Mouse (Mus musculus) embryonic facial prominence, embryonic 12.5 days (tissue): Measurements from ENCODE around the gene Gm21972. TPM values are rescaled to one million over a fixed set of nuclear protein-coding genes. Genes with fewer than 3 reads are reported as not detected.

ENCODE experiments used
- ATAC-seq: fragments of 200-750 bp; cut with Nextera tagmentation; 2 replicates; pipeline ENCODE4 v1.8.0; 2017; ENCODE audit not compliant: insufficient number of reproducible peaks, insufficient read depth, low FRiP score, low TSS enrichment
- H3K27ac ChIP-seq: fragments of 300-500 bp; sonication (generic); 2 replicates; pipeline ENCODE4 v1.5.1; 2016; ENCODE audit warnings: mild to moderate bottlenecking
- H3K27me3 ChIP-seq: fragments of 300-500 bp; sonication (generic); 2 replicates; pipeline ENCODE4 v1.6.1; 2016; ENCODE audit warnings: mild to moderate bottlenecking, moderate library complexity
- H3K36me3 ChIP-seq: fragments of 300-500 bp; sonication (generic); 2 replicates; pipeline ENCODE4 v1.6.1; 2016; ENCODE audit warnings: mild to moderate bottlenecking
- H3K4me1 ChIP-seq: fragments of 300-500 bp; sonication (generic); 2 replicates; pipeline ENCODE4 v1.6.1; 2016
- H3K4me2 ChIP-seq: fragments of 300-500 bp; sonication (generic); replicated peaks from 2 replicates; pipeline ENCODE4 v1.6.1; 2016; ENCODE audit warnings: mild to moderate bottlenecking, moderate library complexity
- H3K4me3 ChIP-seq: fragments of 300-500 bp; sonication (generic); 2 replicates; pipeline ENCODE4 v1.5.1; 2016; ENCODE audit warnings: mild to moderate bottlenecking
- H3K9ac ChIP-seq: fragments of 300-500 bp; sonication (generic); 2 replicates; pipeline ENCODE4 v1.6.1; 2016; ENCODE audit warnings: mild to moderate bottlenecking, moderate library complexity
- H3K9me3 ChIP-seq: fragments of 300-500 bp; sonication (generic); 2 replicates; pipeline ENCODE4 v1.6.1; 2016; ENCODE audit warnings: mild to moderate bottlenecking, moderate library complexity
- WGBS: fragments of 180-500 bp; shearing (Covaris S2); methylation state at CpG from one replicate; pipeline ENCODE4 v1.1.7; 2016; 5-methylcytosine and 5-hydroxymethylcytosine counted together
- polyA plus RNA-seq: library from polyadenylated mRNA; unstranded; fragments of >200 nt; fragmentation: Nextera tagmentation; extraction: Ambion mirVana; gene quantifications from 2 replicates; pipeline ENCODE4 v1.2.1, GENCODE M21; 2016

Gm21972 gene
- 0.42 and 0.48 TPM in 2 replicates for polyA plus RNA-seq

GRCm38 (mm10) chr1:86133337-86133736, at the start of gene Gm21972:
Gene Gm21972 (plus strand): TSS chr1:86133637.
- no peak within 1 kb of the TSS for H3K4me2 ChIP-seq
- ATAC-seq = no peak
- no peak within 1 kb of the TSS for H3K9ac ChIP-seq
- H3K4me3 ChIP-seq = no peak within 1 kb of the TSS
- H3K9me3 ChIP-seq = no peaks in the 10 kb centered on the region
- H3K36me3 ChIP-seq = peaks cover 77% of the 10 kb centered on the region
- no peak within 1 kb of the TSS for H3K27ac ChIP-seq
- H3K27me3 ChIP-seq = no peaks in the 10 kb centered on the region
- H3K4me1 ChIP-seq = no peaks in the 10 kb centered on the region
- WGBS = 94% methylated on average over 4 of the region's 4 CpGs

GRCm38 (mm10) chr1:86094413-86094812, 39.0 kb upstream of the Gm21972 start:
- H3K27me3 ChIP-seq = no peaks in the 10 kb centered on the region
- no peak for ATAC-seq
- H3K4me2 ChIP-seq = no peak overlapping the region
- H3K27ac ChIP-seq = no peak overlapping the region
- H3K9ac ChIP-seq = no peak overlapping the region
- no peaks in the 10 kb centered on the region for H3K9me3 ChIP-seq
- H3K36me3 ChIP-seq = peaks cover 59% of the 10 kb centered on the region
- no peaks in the 10 kb centered on the region for H3K4me1 ChIP-seq
- WGBS = 87% methylated on average over 7 of the region's 7 CpGs
- H3K4me3 ChIP-seq = no peak overlapping the region

- no peaks in the 10 kb centered on the region for H3K27me3 ChIP-seq
- H3K4me2 ChIP-seq = no peak overlapping the region
- no peaks in the 10 kb centered on the region for H3K4me1 ChIP-seq
- H3K4me3 ChIP-seq = no peak overlapping the region
- H3K9ac ChIP-seq = no peak overlapping the region
- H3K27ac ChIP-seq = no peak overlapping the region
- no peaks in the 10 kb centered on the region for H3K9me3 ChIP-seq
- H3K36me3 ChIP-seq = peaks cover 13% of the 10 kb centered on the region; the same call in 1 of the 2 replicates
- ATAC-seq = no peak
- WGBS = 96% methylated on average over 1 of the region's 1 CpGs
Observed at GRCm38 (mm10) chr1:86105054-86105453, 28.4 kb upstream of the Gm21972 start.

- no peak within 1 kb of the TSS for H3K27ac ChIP-seq
- H3K36me3 ChIP-seq = peaks cover 9% of the 10 kb centered on the region; the same call in 1 of the 2 replicates
- H3K27me3 ChIP-seq = no peaks in the 10 kb centered on the region
- H3K4me3 ChIP-seq = no peak within 1 kb of the TSS
- ATAC-seq = no peak
- H3K9me3 ChIP-seq = no peaks in the 10 kb centered on the region
- no peak within 1 kb of the TSS for H3K9ac ChIP-seq
- no peak within 1 kb of the TSS for H3K4me2 ChIP-seq
- 73% methylated on average over 6 of the region's 6 CpGs for WGBS
- H3K4me1 ChIP-seq = no peaks in the 10 kb centered on the region
Observed at GRCm38 (mm10) chr1:86111779-86112178, 21.7 kb upstream of the Gm21972 start, which contains the start of gene Htr2b. Gene Htr2b (minus strand): TSS chr1:86111970.

GRCm38 (mm10) chr1:86114141-86114540, 19.3 kb upstream of the Gm21972 start:
- Histone ChIP-seq H3K4me2 (no peak overlapping the region), H3K27me3 (no peaks in the 10 kb centered on the region)
- 89% methylated on average over 3 of the region's 3 CpGs for WGBS

GRCm38 (mm10) chr1:86119549-86119948, 13.9 kb upstream of the Gm21972 start:
- no peak overlapping the region for H3K27ac ChIP-seq
- H3K4me3 ChIP-seq = no peak overlapping the region
- peaks cover 48% of the 10 kb centered on the region for H3K36me3 ChIP-seq
- 89% methylated on average over 4 of the region's 4 CpGs for WGBS
- no peak for ATAC-seq
- H3K27me3 ChIP-seq = no peaks in the 10 kb centered on the region
- no peak overlapping the region for H3K9ac ChIP-seq
- H3K9me3 ChIP-seq = no peaks in the 10 kb centered on the region
- H3K4me2 ChIP-seq = no peak overlapping the region
- H3K4me1 ChIP-seq = no peaks in the 10 kb centered on the region

More at GRCm38 (mm10) chr1:86114141-86114540, 19.3 kb upstream of the Gm21972 start:
- peaks cover 28% of the 10 kb centered on the region for H3K36me3 ChIP-seq
- no peak overlapping the region for H3K4me3 ChIP-seq
- H3K27ac ChIP-seq = no peak overlapping the region
- no peaks in the 10 kb centered on the region for H3K4me1 ChIP-seq
- ATAC-seq = no peak
- H3K9me3 ChIP-seq = no peaks in the 10 kb centered on the region
- H3K9ac ChIP-seq = no peak overlapping the region

GRCm38 (mm10) chr1:86126036-86126435, 7.4 kb upstream of the Gm21972 start:
- Histone ChIP-seq H3K9ac (no peak overlapping the region), H3K4me1 (no peaks in the 10 kb centered on the region), H3K27ac (no peak overlapping the region), H3K36me3 (peaks cover 60% of the 10 kb centered on the region), H3K4me3 (no peak overlapping the region), H3K9me3 (no peaks in the 10 kb centered on the region), H3K4me2 (no peak overlapping the region), H3K27me3 (no peaks in the 10 kb centered on the region)
- 94% methylated on average over 2 of the region's 2 CpGs for WGBS
- no peak for ATAC-seq

- WGBS = 90% methylated on average over 6 of the region's 6 CpGs
- Histone ChIP-seq H3K27ac (no peak overlapping the region), H3K4me3 (no peak overlapping the region), H3K27me3 (no peaks in the 10 kb centered on the region), H3K9me3 (no peaks in the 10 kb centered on the region), H3K4me2 (no peak overlapping the region), H3K9ac (no peak overlapping the region), H3K36me3 (peaks cover 75% of the 10 kb centered on the region), H3K4me1 (no peaks in the 10 kb centered on the region)
- no peak for ATAC-seq
Observed at GRCm38 (mm10) chr1:86135315-86135714, 1.9 kb downstream of the Gm21972 start.

GRCm38 (mm10) chr1:86141081-86141480, 7.6 kb downstream of the Gm21972 start:
- H3K27me3 ChIP-seq = no peaks in the 10 kb centered on the region
- no peak overlapping the region for H3K9ac ChIP-seq
- no peak overlapping the region for H3K27ac ChIP-seq
- peaks cover 39% of the 10 kb centered on the region for H3K36me3 ChIP-seq
- ATAC-seq = no peak
- no peaks in the 10 kb centered on the region for H3K4me1 ChIP-seq
- H3K4me3 ChIP-seq = no peak overlapping the region
- no peaks in the 10 kb centered on the region for H3K9me3 ChIP-seq
- no peak overlapping the region for H3K4me2 ChIP-seq
- WGBS = 87% methylated on average over 3 of the region's 3 CpGs

GRCm38 (mm10) chr1:86143165-86143564, 9.7 kb downstream of the Gm21972 start:
- Histone ChIP-seq H3K9me3 (no peaks in the 10 kb centered on the region), H3K4me2 (no peak overlapping the region)
- no peak for ATAC-seq

GRCm38 (mm10) chr1:86144001-86144944, 10.8 kb downstream of the Gm21972 start:
- Histone ChIP-seq H3K4me3 (no peak overlapping the region), H3K9ac (no peak overlapping the region), H3K4me1 (no peaks in the 10 kb centered on the region), H3K4me2 (no peak overlapping the region), H3K27me3 (no peaks in the 10 kb centered on the region), H3K9me3 (no peaks in the 10 kb centered on the region), H3K27ac (no peak overlapping the region), H3K36me3 (peaks cover 12% of the 10 kb centered on the region)
- ATAC-seq = no peak
- 78% methylated on average over 21 of the region's 21 CpGs for WGBS

More at GRCm38 (mm10) chr1:86143165-86143564, 9.7 kb downstream of the Gm21972 start:
- Histone ChIP-seq H3K4me3 (no peak overlapping the region), H3K36me3 (peaks cover 22% of the 10 kb centered on the region), H3K27ac (no peak overlapping the region), H3K4me1 (no peaks in the 10 kb centered on the region), H3K27me3 (no peaks in the 10 kb centered on the region), H3K9ac (no peak overlapping the region)
- 86% methylated on average over 4 of the region's 4 CpGs for WGBS

- Histone ChIP-seq H3K9me3 (no peaks in the 10 kb centered on the region), H3K4me2 (no peak overlapping the region), H3K27ac (no peak overlapping the region), H3K4me1 (no peaks in the 10 kb centered on the region), H3K4me3 (no peak overlapping the region), H3K36me3 (no peaks in the 10 kb centered on the region; the same call in 1 of the 2 replicates), H3K9ac (no peak overlapping the region), H3K27me3 (no peaks in the 10 kb centered on the region)
- no peak for ATAC-seq
- 86% methylated on average over 5 of the region's 5 CpGs for WGBS
Observed at GRCm38 (mm10) chr1:86146293-86146692, 12.9 kb downstream of the Gm21972 start.
